Mouse (Mus musculus): ENCODE measurements around the gene Vinac1.

GRCm38 (mm10) chr2:129081097-129081496 lies 33.1 kb upstream of the Vinac1 start:
- TF ChIP-seq CTCF (IDR thresholded peaks at IDR 0.05; ENCODE audit: control insufficient read depth, insufficient read depth, low read length), result no peak
- no peak for TF ChIP-seq POLR2A (IDR thresholded peaks at IDR 0.05; ENCODE audit: borderline replicate concordance, control insufficient read depth, low read depth, low read length)

Data from bone marrow, adult 2 months (tissue).